Mouse (Mus musculus) heart, adult 2 months (tissue): Measurements from ENCODE around the gene Bach2.

Experiments
- CTCF ChIP-seq: fragments of 200-600 bp; IDR thresholded peaks from 2 replicates; pipeline ENCODE4 v1.8.1; 2022; ENCODE audit warnings: antibody characterized with exemption, mild to moderate bottlenecking, moderate library complexity
- EP300 ChIP-seq: fragments of 200-500 bp; IDR thresholded peaks from 2 replicates; pipeline ENCODE4 v1.6.1; 2011; ENCODE audit warnings: low read depth, low read length, control low read depth; ENCODE audit not compliant: insufficient read depth
- POLR2A ChIP-seq: fragments of 200-500 bp; IDR thresholded peaks from 2 replicates; pipeline ENCODE4 v1.6.1; 2011; ENCODE audit warnings: mild to moderate bottlenecking, low read depth, low read length, control low read depth; ENCODE audit not compliant: insufficient read depth

GRCm38 (mm10) chr4:32314919-32315318 is 76.3 kb downstream of the Bach2 start:
- TF ChIP-seq CTCF (no peak), POLR2A (no peak), EP300 (no peak)
